Mouse (Mus musculus): ENCODE data around the gene Kctd4.

DNA sequence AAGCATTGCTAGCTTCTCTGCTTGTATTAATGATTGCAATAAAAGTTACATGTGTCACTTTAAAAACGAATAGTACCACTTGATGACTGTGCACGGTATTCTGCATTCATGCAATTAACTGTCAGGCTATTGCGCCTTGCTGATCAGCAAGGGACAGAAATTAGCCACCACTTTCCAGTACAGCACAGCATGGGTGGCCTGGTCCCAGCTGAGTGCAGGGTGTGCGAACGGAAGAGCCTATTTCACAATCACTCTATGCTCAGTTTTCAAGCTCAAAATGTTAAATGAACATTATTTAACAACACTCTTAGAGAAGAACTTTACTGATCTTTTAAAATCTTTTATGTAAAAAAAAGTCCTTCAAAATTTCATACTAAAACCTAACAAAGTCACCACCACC, 9.2 kb downstream of the Kctd4 start:
- TF ChIP-seq POLR2A (IDR thresholded peaks at IDR 0.05; ENCODE audit: control insufficient read depth, extremely low read depth, insufficient read depth, low read length, poor library complexity) (no peak), CTCF (IDR thresholded peaks at IDR 0.05; ENCODE audit: borderline replicate concordance, control insufficient read depth, extremely low read depth, insufficient read depth, low read length, poor library complexity) (no peak)

Measured in thymus, adult 2 months (tissue).